In genomic region chr2:167060360-167060759, GRCm38 (mm10) we compare ENCODE assay signal across 8 mouse cellular contexts. TPM values are rescaled to one million over a fixed set of nuclear protein-coding genes. Genes with fewer than 3 reads are reported as not detected.
DNase-seq lines count a peak whose midpoint lies in the region; ATAC-seq and TF ChIP-seq lines count a peak whose summit lies in the region.

No protein-coding gene starts in this region.

- H3K36me3 ChIP-seq in limb, embryonic 12.5 days = peaks cover 44% of the 10 kb centered on the region
- H3K36me3 ChIP-seq in limb, embryonic 10.5 days = peaks cover 50% of the 10 kb centered on the region
- H3K36me3 ChIP-seq in hindbrain, embryonic 16.5 days (ENCODE audit: control insufficient read depth, insufficient read depth, low read length) = peaks cover 27% of the 10 kb centered on the region
- H3K36me3 ChIP-seq in midbrain, postnatal 0 days (ENCODE audit: insufficient read depth, low read length) = peaks cover 17% of the 10 kb centered on the region

- TF ChIP-seq CTCF in midbrain, postnatal 0 days (IDR thresholded peaks at IDR 0.05) = no peak

- H3K4me1 ChIP-seq in limb, embryonic 12.5 days (replicated peaks) = peaks cover 24% of the 10 kb centered on the region
- H3K4me1 ChIP-seq in limb, embryonic 10.5 days = peaks cover 33% of the 10 kb centered on the region
- H3K4me1 ChIP-seq in hindbrain, embryonic 16.5 days (ENCODE audit: control insufficient read depth, insufficient read depth, low read depth, low read length) = peaks cover 25% of the 10 kb centered on the region
- H3K4me1 ChIP-seq in midbrain, postnatal 0 days (ENCODE audit: insufficient read depth, low read length) = peaks cover 11% of the 10 kb centered on the region; the same call in 1 of the 2 replicates

- no peak for ATAC-seq in limb, embryonic 12.5 days (ENCODE audit: insufficient number of reproducible peaks, insufficient read depth, low FRiP score, low TSS enrichment, low read depth)
- no peak for ATAC-seq in hindbrain, embryonic 16.5 days
- ATAC-seq in midbrain, postnatal 0 days (ENCODE audit: low FRiP score) = no peak

- H3K4me3 ChIP-seq in limb, embryonic 12.5 days (replicated peaks) = no peak overlapping the region
- H3K4me3 ChIP-seq in limb, embryonic 10.5 days = no peak overlapping the region; the same call in 1 of the 2 replicates
- no peak overlapping the region for H3K4me3 ChIP-seq in hindbrain, embryonic 16.5 days (ENCODE audit: low read length)
- no peak overlapping the region for H3K4me3 ChIP-seq in midbrain, postnatal 0 days (ENCODE audit: low read depth, low read length)

- WGBS in limb, embryonic 12.5 days = 66% methylated on average over 3 of the region's 3 CpGs
- WGBS in limb, embryonic 10.5 days = 78% methylated on average over 3 of the region's 3 CpGs
- 58% methylated on average over 3 of the region's 3 CpGs for WGBS in hindbrain, embryonic 16.5 days
- 56% methylated on average over 3 of the region's 3 CpGs for WGBS in midbrain, postnatal 0 days

- no peaks in the 10 kb centered on the region for H3K27me3 ChIP-seq in limb, embryonic 12.5 days
- no peaks in the 10 kb centered on the region for H3K27me3 ChIP-seq in limb, embryonic 10.5 days (ENCODE audit: low read depth, poor library complexity, severe bottlenecking)
- no peaks in the 10 kb centered on the region for H3K27me3 ChIP-seq in hindbrain, embryonic 16.5 days (replicated peaks; ENCODE audit: control insufficient read depth, insufficient read depth, low read length)
- H3K27me3 ChIP-seq in midbrain, postnatal 0 days (ENCODE audit: insufficient read depth, low read length) = no peaks in the 10 kb centered on the region

- H3K27ac ChIP-seq in limb, embryonic 12.5 days = no peak overlapping the region
- H3K27ac ChIP-seq in limb, embryonic 10.5 days = no peak overlapping the region
- no peak overlapping the region for H3K27ac ChIP-seq in hindbrain, embryonic 16.5 days (ENCODE audit: low read depth, low read length)
- no peak overlapping the region for H3K27ac ChIP-seq in midbrain, postnatal 0 days (ENCODE audit: low read depth, low read length)

- DNase-seq in adrenal gland, adult 2 months = peak; percentile 35
- no peak for DNase-seq in adrenal gland, adult 8-10 months
- no peak for DNase-seq in limb, embryonic 10.5 days (ENCODE audit: low spot score)
- DNase-seq in midbrain, postnatal 0 days (ENCODE audit: low spot score) = no peak
- no peak for DNase-seq in gastrocnemius, postnatal 36 days
- DNase-seq in spleen, postnatal 10 days (ENCODE audit: low spot score in 2 of 2) = no peak

- no peak overlapping the region for H3K4me2 ChIP-seq in limb, embryonic 12.5 days
- peak overlapping the region; percentile 5; the same call in 1 of the 2 replicates for H3K4me2 ChIP-seq in hindbrain, embryonic 16.5 days (ENCODE audit: low read length)
- peak overlapping the region; percentile 18; the same call in 1 of the 2 replicates for H3K4me2 ChIP-seq in midbrain, postnatal 0 days (ENCODE audit: low read depth, low read length, poor library complexity, severe bottlenecking)

- intact Hi-C loops in gastrocnemius, postnatal 36 days (cut with DNase I) = loop anchor here (5.0 kb wide), 1 partner anchor 362 kb away; the partner anchor contains the start of gene Slc9a8

- H3K9me3 ChIP-seq in limb, embryonic 12.5 days = no peaks in the 10 kb centered on the region
- no peaks in the 10 kb centered on the region for H3K9me3 ChIP-seq in limb, embryonic 10.5 days (replicated peaks)
- H3K9me3 ChIP-seq in hindbrain, embryonic 16.5 days (ENCODE audit: control insufficient read depth, low read length) = no peaks in the 10 kb centered on the region
- H3K9me3 ChIP-seq in midbrain, postnatal 0 days (ENCODE audit: low read length) = no peaks in the 10 kb centered on the region

- H3K9ac ChIP-seq in limb, embryonic 12.5 days (replicated peaks) = peak overlapping the region; percentile 31; the same call in 1 of the 2 replicates
- H3K9ac ChIP-seq in hindbrain, embryonic 16.5 days (ENCODE audit: low read depth, low read length) = peak overlapping the region; percentile 38
- peak overlapping the region; percentile 20; the same call in 1 of the 2 replicates for H3K9ac ChIP-seq in midbrain, postnatal 0 days (replicated peaks; ENCODE audit: low read length, poor library complexity, severe bottlenecking)

RNA-seq across cellular contexts. Expression of gene Znfx1, which starts 2.5 kb away (rescaled TPM):
- 10 to 100 TPM; 50.2 to 53.6 TPM for total RNA-seq in adrenal gland, adult 2 months (2021)
- 29.5 and 31.9 TPM in 2 replicates for polyA plus RNA-seq in adrenal gland, adult 2 months (2012; rRNA removed)
- 10 to 100 TPM; 49.6 to 76.3 (median 64.9) TPM for total RNA-seq in adrenal gland, adult 8-10 months (2022)
- 6.7 and 8.4 TPM in 2 replicates for polyA plus RNA-seq in limb, embryonic 12.5 days (2016; fragmentation: Nextera tagmentation; extraction: Ambion mirVana)
- polyA plus RNA-seq in limb, embryonic 10.5 days (2016; fragmentation: Nextera tagmentation; extraction: Ambion mirVana) = 5.0 and 5.1 TPM in 2 replicates
- 6.8 and 7.6 TPM in 2 replicates for polyA plus RNA-seq in hindbrain, embryonic 16.5 days (2015; fragmentation: Nextera tagmentation; extraction: Ambion mirVana)
- total RNA-seq in midbrain, postnatal 0 days (2014; rRNA removed) = 28.4 and 32.2 TPM in 2 replicates
- polyA plus RNA-seq in midbrain, postnatal 0 days (2015; fragmentation: Nextera tagmentation; extraction: Ambion mirVana) = 4.7 and 6.0 TPM in 2 replicates
- 10 to 100 TPM; 19.0 to 20.7 TPM for total RNA-seq in gastrocnemius, postnatal 36 days (2021)

RNA-seq across cellular contexts. Expression of gene Ddx27, which starts 45.4 kb away (rescaled TPM):
- 10 to 100 TPM; 29.2 to 41.5 TPM for total RNA-seq in adrenal gland, adult 2 months (2021)
- polyA plus RNA-seq in adrenal gland, adult 2 months (2012; rRNA removed) = 28.3 and 31.1 TPM in 2 replicates
- 10 to 100 TPM; 29.3 to 40.7 (median 34.2) TPM for total RNA-seq in adrenal gland, adult 8-10 months (2022)
- polyA plus RNA-seq in limb, embryonic 12.5 days (2016; fragmentation: Nextera tagmentation; extraction: Ambion mirVana) = 62.8 and 65.1 TPM in 2 replicates
- polyA plus RNA-seq in limb, embryonic 10.5 days (2016; fragmentation: Nextera tagmentation; extraction: Ambion mirVana) = 68.6 and 77.0 TPM in 2 replicates
- 34.9 and 38.1 TPM in 2 replicates for polyA plus RNA-seq in hindbrain, embryonic 16.5 days (2015; fragmentation: Nextera tagmentation; extraction: Ambion mirVana)
- 29.5 and 34.0 TPM in 2 replicates for total RNA-seq in midbrain, postnatal 0 days (2014; rRNA removed)
- polyA plus RNA-seq in midbrain, postnatal 0 days (2015; fragmentation: Nextera tagmentation; extraction: Ambion mirVana) = 38.2 and 38.6 TPM in 2 replicates
- 1 to 10 TPM; 6.1 to 8.3 TPM for total RNA-seq in gastrocnemius, postnatal 36 days (2021)
